Mouse (Mus musculus): ENCODE measurements around the gene Tmem254c.
"Not testable (repeated sequence)": the region's sequence is repeated elsewhere in the genome, so short reads cannot be mapped to it uniquely, and the experiment has no call there.

Gene Tmem254c

GRCm38 (mm10) chr14:26067325-26067633, at the start of gene Tmem254c:
Tmem254c (minus strand) TSS chr14:26067355.
- not testable (repeated sequence) for DNase-seq

- DNase-seq: not testable (repeated sequence)
Measured at GRCm38 (mm10) chr14:26097622-26098021, 30.5 kb upstream of the Tmem254c start.

GRCm38 (mm10) chr14:26081997-26082396, 14.8 kb upstream of the Tmem254c start, which contains the start of gene Cphx3:
Cphx3 (plus strand) TSS chr14:26082297.
- DNase-seq: not testable (repeated sequence)

- not testable (repeated sequence) for DNase-seq
Measured at GRCm38 (mm10) chr14:26081216-26081615, 14.1 kb upstream of the Tmem254c start, which contains the start of gene Cphx2. Cphx2 (plus strand) TSS chr14:26081516.

- DNase-seq: not testable (repeated sequence)
Measured at GRCm38 (mm10) chr14:26076620-26077390, 9.7 kb upstream of the Tmem254c start.

GRCm38 (mm10) chr14:26066574-26067324, 406 bp downstream of the Tmem254c start:
- not testable (repeated sequence) for DNase-seq

GRCm38 (mm10) chr14:26059362-26059761, 7.8 kb downstream of the Tmem254c start:
- not testable (repeated sequence) for DNase-seq

GRCm38 (mm10) chr14:26058184-26058583, 9.0 kb downstream of the Tmem254c start:
- DNase-seq: not testable (repeated sequence)

GRCm38 (mm10) chr14:26048767-26049166, 18.4 kb downstream of the Tmem254c start:
- not testable (repeated sequence) for DNase-seq

GRCm38 (mm10) chr14:26047026-26047425, 20.1 kb downstream of the Tmem254c start:
- not testable (repeated sequence) for DNase-seq

- DNase-seq: not testable (repeated sequence)
Measured at GRCm38 (mm10) chr14:26045007-26045406, 22.1 kb downstream of the Tmem254c start.

- not testable (repeated sequence) for DNase-seq
Measured at GRCm38 (mm10) chr14:26042611-26043010, 24.5 kb downstream of the Tmem254c start, which contains the start of gene Gm9780. Gm9780 (minus strand) TSS chr14:26042711.

- DNase-seq: not testable (repeated sequence)
Measured at GRCm38 (mm10) chr14:26035439-26035838, 31.7 kb downstream of the Tmem254c start.

- DNase-seq: not testable (repeated sequence)
Measured at GRCm38 (mm10) chr14:26034364-26034763, 32.8 kb downstream of the Tmem254c start.

- DNase-seq: not testable (repeated sequence)
Measured at GRCm38 (mm10) chr14:26025653-26026052, 41.5 kb downstream of the Tmem254c start.

GRCm38 (mm10) chr14:26022831-26023230, 44.3 kb downstream of the Tmem254c start:
- not testable (repeated sequence) for DNase-seq

- not testable (repeated sequence) for DNase-seq
Measured at GRCm38 (mm10) chr14:26021555-26021954, 45.6 kb downstream of the Tmem254c start.

- not testable (repeated sequence) for DNase-seq
Measured at GRCm38 (mm10) chr14:26016414-26016813, 50.7 kb downstream of the Tmem254c start.
